Mouse (Mus musculus) kidney, embryonic 14.5 days (tissue): Measurements from ENCODE around the gene Ptprm. TPM values are rescaled to one million over a fixed set of nuclear protein-coding genes. Genes with fewer than 3 reads are reported as not detected.

Experiments used
- ATAC-seq: fragments of 200-750 bp; cut with Nextera tagmentation; 2 replicates; pipeline ENCODE4 v1.8.0; 2017; ENCODE audit warnings: moderate number of reproducible peaks, mild to moderate bottlenecking, moderate TSS enrichment, moderate library complexity; ENCODE audit not compliant: low FRiP score, low TSS enrichment
- H3K27ac ChIP-seq: fragments of 300-500 bp; sonication (generic); 2 replicates; pipeline ENCODE4 v1.5.1; 2014; ENCODE audit warnings: low read depth, mild to moderate bottlenecking, low read length, moderate library complexity, mixed read lengths
- H3K27me3 ChIP-seq: fragments of 300-500 bp; sonication (generic); 2 replicates; pipeline ENCODE4 v1.6.1; 2014; ENCODE audit warnings: mild to moderate bottlenecking, low read length; ENCODE audit not compliant: control insufficient read depth, insufficient read depth
- H3K36me3 ChIP-seq: fragments of 300-500 bp; sonication (generic); 2 replicates; pipeline ENCODE4 v1.6.1; 2014; ENCODE audit warnings: low read length, mixed read lengths; ENCODE audit not compliant: control insufficient read depth, insufficient read depth
- H3K4me1 ChIP-seq: fragments of 300-500 bp; sonication (generic); 2 replicates; pipeline ENCODE4 v1.6.1; 2014; ENCODE audit warnings: low read length, mixed read lengths; ENCODE audit not compliant: control insufficient read depth, insufficient read depth
- H3K4me2 ChIP-seq: fragments of 300-500 bp; sonication (generic); replicated peaks from 2 replicates; pipeline ENCODE4 v1.6.1; 2014; ENCODE audit warnings: low read depth, mild to moderate bottlenecking, low read length
- H3K4me3 ChIP-seq: fragments of 300-500 bp; sonication (generic); 2 replicates; pipeline ENCODE4 v1.5.1; 2014; ENCODE audit warnings: mild to moderate bottlenecking, low read length
- H3K9ac ChIP-seq: fragments of 300-500 bp; sonication (generic); 2 replicates; pipeline ENCODE4 v1.6.1; 2014; ENCODE audit warnings: low read depth, mild to moderate bottlenecking, low read length, moderate library complexity
- H3K9me3 ChIP-seq: fragments of 300-500 bp; sonication (generic); 2 replicates; pipeline ENCODE4 v1.6.1; 2016; ENCODE audit warnings: low read length; ENCODE audit not compliant: control insufficient read depth
- WGBS: fragments of 180-500 bp; shearing (Covaris S2); extraction: QIAGEN DNeasy Blood & Tissue Kit; methylation state at CpG from one replicate; pipeline ENCODE4 v1.1.7; 2014; 5-methylcytosine and 5-hydroxymethylcytosine counted together
- microRNA-seq: library from miRNA; unstranded; fragments of <30 nt; microRNA quantifications from one replicate; pipeline ENCODE4, GENCODE M21; 2016
- polyA plus RNA-seq: library from polyadenylated mRNA; unstranded; fragments of >200 nt; fragmentation: Nextera tagmentation; extraction: Ambion mirVana; gene quantifications from 2 replicates; pipeline ENCODE4 v1.2.1, GENCODE M21; 2014

Gene Ptprm
- polyA plus RNA-seq, 1 experiment from 2014 or later, result 22.6 TPM

DNA sequence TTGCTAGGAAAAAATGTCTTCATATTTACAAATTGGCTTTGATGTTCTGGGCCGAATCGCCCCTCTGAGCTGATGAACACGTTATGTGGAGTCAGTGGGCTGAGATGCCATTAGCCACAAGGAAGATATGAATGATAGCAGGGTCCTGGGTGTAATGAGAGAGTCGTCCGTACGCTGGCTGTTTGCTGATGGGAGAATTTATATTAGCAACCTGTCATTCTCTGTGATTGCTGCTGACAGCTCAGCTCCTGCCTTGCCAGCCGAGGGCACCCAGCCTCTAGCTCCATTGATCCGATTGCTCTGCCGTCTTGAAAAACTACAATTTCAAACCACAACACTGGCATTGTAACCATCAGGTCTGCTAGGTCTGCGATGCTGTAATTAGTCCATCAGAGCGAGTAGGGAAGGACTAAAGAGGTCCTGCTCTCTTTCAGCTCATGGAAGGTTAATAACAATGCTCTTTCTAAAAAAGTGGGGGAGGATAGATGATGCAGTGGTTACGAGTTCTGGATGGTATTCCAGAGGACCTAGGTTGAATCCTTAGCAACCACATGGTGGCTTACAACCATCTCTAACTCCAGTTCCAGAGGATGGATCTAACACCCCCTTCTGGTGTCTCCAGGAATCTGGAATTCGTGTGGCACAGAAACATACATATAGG is 734.1 kb downstream of the Ptprm start:
- Histone ChIP-seq H3K27me3 (no peaks in the 10 kb centered on the region), H3K27ac (no peak overlapping the region), H3K36me3 (no peaks in the 10 kb centered on the region), H3K9me3 (no peaks in the 10 kb centered on the region), H3K9ac (no peak overlapping the region), H3K4me2 (no peak overlapping the region), H3K4me3 (no peak overlapping the region), H3K4me1 (no peaks in the 10 kb centered on the region)
- ATAC-seq, result no peak
- whole genome bisulfite sequencing, result 77% methylated on average over 13 of the region's 13 CpGs

DNA sequence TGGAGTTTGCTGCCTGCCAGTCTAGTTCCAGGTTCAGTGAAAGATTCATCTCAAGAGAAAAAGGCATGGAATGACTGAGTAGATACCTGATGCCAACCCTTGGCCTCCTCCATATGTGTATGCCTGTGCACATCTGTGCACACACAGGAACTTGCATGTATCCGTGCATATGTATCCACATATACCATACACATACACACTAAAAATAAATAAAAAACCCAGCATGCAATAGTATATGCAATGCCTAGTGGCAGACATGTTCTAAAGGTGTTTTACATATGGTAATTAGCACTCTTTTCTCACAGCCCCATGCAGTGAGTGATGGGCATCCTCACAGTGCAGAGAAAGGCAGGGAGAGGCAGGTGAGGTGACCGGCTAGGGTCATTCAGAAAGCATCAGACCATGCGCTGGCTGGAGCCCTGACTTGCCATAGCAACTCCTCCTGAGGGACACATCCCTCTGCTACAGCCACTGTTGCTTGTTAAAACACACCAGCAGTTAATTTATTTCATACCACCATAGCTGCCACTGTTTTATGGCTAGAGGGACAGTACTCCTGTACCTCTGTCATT is 734.9 kb downstream of the Ptprm start:
- Histone ChIP-seq H3K27ac (no peak overlapping the region), H3K27me3 (no peaks in the 10 kb centered on the region), H3K9me3 (no peaks in the 10 kb centered on the region), H3K36me3 (no peaks in the 10 kb centered on the region), H3K4me3 (no peak overlapping the region), H3K4me1 (no peaks in the 10 kb centered on the region), H3K4me2 (no peak overlapping the region), H3K9ac (no peak overlapping the region)
- WGBS, result 60% methylated on average over 3 of the region's 3 CpGs
- ATAC-seq, result no peak

Small RNA genes lying within 50 kb of the gene (microRNA-seq; reads per million reads assigned to microRNA genes)
- 1.3 reads per million for gene Mir5709
